Mouse (Mus musculus) mature B cell (primary cell): ENCODE measurements around the gene Dctn3.

Experiments used
- in situ Hi-C: fragments of 300-500 bp; cut with MboI; formaldehyde crosslinking; loops from 2 replicates; pipeline ENCODE4 v1.14.3; 2019

The Dctn3 gene

GRCm38 (mm10) chr4:41738256-41738603, 15.3 kb upstream of the Dctn3 start:
- in situ Hi-C loops, result no loop called here

DNA sequence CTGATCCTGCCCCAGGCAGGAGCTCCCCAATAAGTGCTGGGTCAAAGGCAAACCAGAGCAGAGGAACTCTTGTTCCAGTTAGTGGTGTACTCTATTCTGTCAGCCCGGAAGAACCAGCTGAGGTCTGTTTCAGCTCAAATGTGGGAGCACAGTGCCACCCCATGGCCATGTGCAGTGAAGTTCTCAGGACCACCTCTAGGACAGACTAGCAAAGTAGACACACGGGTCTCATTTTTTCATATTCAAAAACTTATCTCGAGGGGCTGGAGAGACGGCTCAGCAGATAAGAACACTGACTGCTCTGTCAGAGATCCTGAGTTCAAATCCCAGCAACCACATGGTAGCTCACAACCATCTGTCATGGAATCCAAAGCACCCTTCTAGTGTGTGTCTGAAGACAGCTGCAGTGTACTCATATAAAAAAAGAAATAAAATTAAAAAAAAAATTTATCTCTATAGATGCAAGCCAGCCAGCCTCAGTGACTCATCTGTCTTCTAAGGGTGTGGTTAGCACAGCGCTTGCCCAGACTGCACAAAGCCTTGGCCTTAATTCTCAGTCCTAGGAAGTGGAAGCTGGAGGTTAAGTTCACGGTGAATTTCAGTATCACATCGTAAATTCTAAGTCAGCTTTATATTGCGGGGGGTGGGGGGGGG, 14.8 kb upstream of the Dctn3 start:
- in situ Hi-C loops, result no loop called here

DNA sequence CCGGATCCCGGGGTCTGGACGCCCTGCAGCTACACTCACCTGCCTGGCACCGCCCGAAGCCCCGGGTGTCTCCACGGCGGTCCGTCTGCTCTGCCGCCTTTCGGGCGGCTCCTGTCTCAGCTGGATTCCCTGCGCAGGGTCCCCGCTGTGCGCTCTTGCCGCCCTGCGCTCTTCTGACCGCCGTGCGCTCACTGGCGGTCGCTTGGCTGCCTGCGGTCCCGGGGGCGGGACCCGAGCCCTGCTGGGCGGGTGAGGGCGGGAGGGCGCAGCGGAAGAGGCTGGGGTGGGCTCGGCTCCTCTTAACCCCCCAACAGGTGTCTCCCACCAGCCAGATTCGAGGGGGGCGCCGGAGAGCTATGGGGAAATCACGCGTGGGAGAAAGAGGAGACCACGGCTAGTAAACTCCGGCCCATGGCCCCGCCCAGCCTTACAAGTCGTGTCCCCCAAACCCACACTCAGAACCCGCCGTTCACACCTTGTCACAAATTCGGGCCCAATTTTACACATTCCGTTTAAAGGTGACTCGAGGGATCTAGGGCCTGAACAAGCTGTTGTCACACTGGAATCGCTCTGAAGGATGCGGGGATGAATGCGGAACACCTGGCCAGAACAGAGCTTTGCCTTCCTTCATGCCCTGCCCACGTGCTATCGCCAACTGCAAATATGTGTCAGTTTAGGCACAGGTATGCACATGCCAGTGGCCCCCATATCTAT, 8.2 kb upstream of the Dctn3 start, which contains the start of gene Arid3c:
Arid3c (minus strand) TSS at position 91 of the 714 bp plus-strand sequence.
- in situ Hi-C loops, result no loop called here

- in situ Hi-C loops, result no loop called here
These were observed 4.1 kb upstream of the Dctn3 start for GRCm38 (mm10) chr4:41726826-41727621.

- in situ Hi-C loops, result loop anchor here (25.0 kb wide), 1 partner anchor 155 kb away; the partner anchor contains the start of genes Dnaic1 and Fam219a
These were observed 6.1 kb downstream of the Dctn3 start for GRCm38 (mm10) chr4:41716834-41717233.

GRCm38 (mm10) chr4:41715596-41715995, 7.4 kb downstream of the Dctn3 start:
- in situ Hi-C loops, result loop anchor here (25.0 kb wide), 1 partner anchor 153 kb away; the partner anchor contains the start of genes Dnaic1 and Fam219a

DNA sequence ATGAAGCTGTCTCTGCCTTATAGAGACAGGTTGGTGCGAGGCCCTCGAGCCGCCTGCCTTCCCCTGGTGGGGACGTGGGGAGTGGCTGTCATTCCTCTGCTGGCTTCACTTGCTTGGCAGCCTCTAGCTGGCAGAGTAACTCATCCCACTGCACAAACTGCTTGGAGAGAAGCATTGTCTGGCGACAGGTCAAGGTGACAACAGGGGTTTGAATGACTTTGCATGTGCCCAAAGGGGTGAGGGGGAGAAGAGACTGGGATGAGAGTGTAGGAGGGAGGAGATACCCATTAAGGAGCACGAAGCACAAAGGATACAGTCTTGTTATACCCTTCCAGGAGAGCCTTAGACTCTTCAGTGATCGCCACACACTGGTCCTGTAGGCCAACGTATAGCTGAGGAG, 7.9 kb downstream of the Dctn3 start:
- in situ Hi-C loops, result loop anchor here (25.0 kb wide), 1 partner anchor 153 kb away; the partner anchor contains the start of genes Dnaic1 and Fam219a

GRCm38 (mm10) chr4:41714276-41714675, 8.7 kb downstream of the Dctn3 start:
- in situ Hi-C loops, result loop anchor here (25.0 kb wide), 1 partner anchor 152 kb away; the partner anchor contains the start of genes Dnaic1 and Fam219a

- in situ Hi-C loops, result loop anchor here (25.0 kb wide), 1 partner anchor 151 kb away; the partner anchor contains the start of genes Dnaic1 and Fam219a
These were observed 9.5 kb downstream of the Dctn3 start, which contains the start of gene Rpp25l for GRCm38 (mm10) chr4:41713197-41714067. TSS of gene Rpp25l (minus strand) at chr4:41713534.

- in situ Hi-C loops, result loop anchor here (25.0 kb wide), 1 partner anchor 150 kb away; the partner anchor contains the start of genes Dnaic1 and Fam219a
These were observed 10.4 kb downstream of the Dctn3 start for GRCm38 (mm10) chr4:41712421-41713196.

DNA sequence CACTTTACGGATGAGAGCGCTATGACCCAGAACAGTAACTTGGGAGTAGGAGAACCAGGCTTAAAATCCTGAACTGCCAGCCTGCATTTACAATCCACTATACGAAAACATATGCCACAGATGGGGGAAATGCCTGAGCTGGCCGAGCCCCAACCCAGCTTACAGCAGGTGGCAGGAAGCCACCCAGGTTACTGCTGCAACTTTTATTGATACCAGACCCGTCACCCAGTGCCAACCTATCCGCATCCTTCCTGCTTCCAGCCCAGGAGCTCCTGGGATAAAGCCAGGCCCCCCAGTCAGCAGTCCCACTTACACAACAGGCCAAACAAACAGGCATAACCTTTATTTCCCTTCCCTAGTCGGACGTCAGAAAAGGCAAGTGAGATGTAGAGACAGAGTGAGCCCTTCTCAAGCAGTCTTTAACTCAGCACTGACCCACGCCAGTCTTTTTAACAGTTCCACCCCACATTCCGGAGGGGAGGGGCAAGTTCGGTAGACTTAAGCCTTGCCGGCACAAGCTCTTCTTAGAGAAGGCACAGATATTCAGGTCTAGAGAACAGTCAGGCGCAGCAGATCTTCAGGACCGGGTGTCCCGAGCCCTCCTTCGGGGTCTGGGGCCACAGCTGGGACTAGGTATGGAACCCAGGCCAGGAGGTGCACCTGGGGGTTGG, 11.1 kb downstream of the Dctn3 start:
- in situ Hi-C loops, result loop anchor here (25.0 kb wide), 1 partner anchor 150 kb away; the partner anchor contains the start of genes Dnaic1 and Fam219a

GRCm38 (mm10) chr4:41710229-41710628, 12.7 kb downstream of the Dctn3 start:
- in situ Hi-C loops, result loop anchor here (25.0 kb wide), 1 partner anchor 148 kb away; the partner anchor contains the start of genes Dnaic1 and Fam219a

GRCm38 (mm10) chr4:41708192-41708745, 14.7 kb downstream of the Dctn3 start:
- in situ Hi-C loops, result loop anchor here (25.0 kb wide), 1 partner anchor 146 kb away; the partner anchor contains the start of genes Dnaic1 and Fam219a

GRCm38 (mm10) chr4:41707011-41707535, 15.9 kb downstream of the Dctn3 start:
- in situ Hi-C loops, result loop anchor here (25.0 kb wide), 1 partner anchor 145 kb away; the partner anchor contains the start of genes Dnaic1 and Fam219a

GRCm38 (mm10) chr4:41705922-41706754, 16.8 kb downstream of the Dctn3 start:
- in situ Hi-C loops, result loop anchor here (25.0 kb wide), 1 partner anchor 144 kb away; the partner anchor contains the start of genes Dnaic1 and Fam219a

DNA sequence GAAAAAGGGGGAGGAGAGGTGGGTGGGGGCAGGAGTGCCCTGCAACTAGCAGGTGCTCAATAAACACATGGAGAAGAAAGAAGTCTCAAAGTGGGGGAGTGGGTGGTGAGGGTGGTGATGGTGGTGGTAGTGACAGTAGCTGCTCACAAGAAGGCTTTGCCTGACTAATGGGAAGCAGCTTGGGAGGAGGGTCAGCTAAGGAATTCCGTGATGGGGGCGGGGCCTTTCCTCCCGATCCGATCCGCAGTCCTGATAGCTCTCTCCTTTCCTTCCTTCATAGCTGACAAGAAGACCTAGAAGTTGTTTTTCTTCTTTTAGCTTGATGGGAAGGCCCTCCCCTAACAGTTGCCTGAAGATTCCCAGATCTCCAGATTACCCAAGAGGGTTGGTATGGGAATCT, 18.3 kb downstream of the Dctn3 start:
- in situ Hi-C loops, result loop anchor here (25.0 kb wide), 1 partner anchor 142 kb away; the partner anchor contains the start of genes Dnaic1 and Fam219a

- in situ Hi-C loops, result loop anchor here (25.0 kb wide), 1 partner anchor 140 kb away; the partner anchor contains the start of genes Dnaic1 and Fam219a
These were observed 20.7 kb downstream of the Dctn3 start for GRCm38 (mm10) chr4:41702226-41702625.
